Mouse (Mus musculus): ENCODE measurements at regions not wholly inside any gene's neighbourhood (a gene's known extent, or its start where the extent isn't known, plus 50 kb on each side); places are given as distances from the start of the nearest gene placed in this dataset.

DNA sequence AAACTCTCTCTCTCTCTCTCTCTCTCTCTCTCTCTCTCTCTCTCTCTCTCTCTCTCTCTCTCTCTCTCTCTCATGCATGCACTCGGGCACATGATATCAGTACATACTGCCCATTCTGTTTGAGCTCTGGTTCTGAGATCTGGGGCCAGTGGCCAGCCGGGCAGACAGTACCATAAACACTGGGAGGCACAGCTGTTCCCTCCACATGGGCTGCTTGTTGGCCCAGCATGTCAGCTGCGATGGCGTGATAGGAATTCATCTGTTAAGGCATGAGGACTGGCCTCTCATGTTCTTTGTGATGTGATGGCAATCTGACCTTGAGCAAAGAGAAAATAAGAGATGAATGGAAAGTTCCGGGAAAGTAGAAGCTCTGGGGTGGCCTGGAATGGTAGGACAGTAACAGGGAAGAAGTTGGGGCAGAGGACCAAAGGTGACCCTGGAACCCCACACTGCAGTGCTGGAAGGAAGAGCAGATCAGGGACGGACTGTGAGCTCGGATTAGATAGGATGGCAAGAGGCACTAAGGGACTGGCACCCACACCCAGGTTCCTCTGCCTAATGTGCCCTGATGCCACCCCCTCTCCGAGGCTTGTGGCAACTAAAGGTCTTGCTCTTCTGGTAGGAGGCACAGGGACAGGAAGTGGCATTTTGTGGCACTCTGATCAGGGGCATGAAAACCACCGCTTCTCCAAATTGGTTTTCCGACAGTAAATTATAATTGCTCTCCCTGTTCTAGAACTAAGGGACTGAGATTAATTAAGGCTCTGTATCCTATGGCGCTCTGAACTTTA is 186.4 kb upstream of the Zmiz1 start:
- no peak for DNase-seq (ENCODE audit: low spot score in 2 of 2)

DNA sequence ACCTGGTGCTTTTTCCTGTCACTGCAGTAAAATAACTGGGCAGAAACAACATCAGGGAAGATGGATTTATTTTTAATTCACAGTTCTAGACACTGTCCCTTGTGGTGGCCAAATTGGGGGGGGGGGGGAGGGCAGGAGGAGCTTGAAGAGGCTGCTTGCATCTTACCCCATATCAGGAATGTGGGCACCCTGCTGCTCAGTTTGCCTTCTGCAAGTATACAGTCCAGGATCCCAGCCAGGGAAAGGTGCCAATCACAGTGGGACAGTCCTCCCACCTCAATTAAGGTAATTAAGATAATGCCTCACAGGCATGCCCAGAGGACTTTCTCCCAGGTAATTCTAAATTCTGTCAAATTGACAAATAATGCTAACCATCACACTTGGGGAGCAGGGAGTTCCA is 179.2 kb upstream of the Zmiz1 start:
- no peak for DNase-seq (ENCODE audit: low spot score in 2 of 2)

DNA sequence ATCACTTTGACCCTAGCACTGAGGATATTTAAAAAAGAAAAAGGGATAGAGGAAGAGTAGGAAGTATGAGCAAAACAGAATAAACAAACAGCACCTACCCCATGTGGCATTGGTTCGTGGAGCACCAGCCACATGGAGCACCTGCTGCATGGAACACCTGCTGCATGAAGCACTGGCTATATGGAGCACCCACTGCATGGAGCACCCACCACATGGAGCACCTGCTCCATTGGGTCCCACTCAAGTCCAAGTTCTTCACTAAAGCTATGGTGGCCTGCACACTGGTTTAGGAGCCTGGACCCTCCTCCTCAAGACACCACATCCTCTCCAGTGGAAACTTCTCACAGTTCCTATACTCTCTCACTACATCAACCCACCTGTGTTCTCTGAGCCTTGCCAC is 166.4 kb upstream of the Zmiz1 start:
- no peak for DNase-seq (ENCODE audit: low spot score in 2 of 2)

DNA sequence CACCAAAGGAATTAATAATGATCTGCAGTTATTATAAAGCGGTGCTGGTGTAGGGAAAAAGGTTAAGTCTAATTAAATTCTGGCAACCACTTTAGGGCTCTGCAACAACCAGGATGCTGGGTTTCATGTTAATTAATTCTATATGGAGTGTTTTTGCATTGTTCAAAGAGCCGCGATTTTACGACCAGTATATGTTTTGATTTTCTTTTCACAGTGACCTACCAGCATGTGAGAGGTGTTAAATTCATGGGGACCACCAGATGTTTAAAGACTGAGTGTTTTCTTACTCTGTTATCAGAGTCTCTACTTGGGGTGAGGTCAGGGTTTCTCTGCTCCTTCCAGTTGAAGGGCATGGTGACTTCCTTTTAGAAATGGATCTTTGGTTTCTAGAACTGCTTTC is 164.8 kb upstream of the Zmiz1 start:
- DNase-seq (ENCODE audit: low spot score in 2 of 2), result no peak

DNA sequence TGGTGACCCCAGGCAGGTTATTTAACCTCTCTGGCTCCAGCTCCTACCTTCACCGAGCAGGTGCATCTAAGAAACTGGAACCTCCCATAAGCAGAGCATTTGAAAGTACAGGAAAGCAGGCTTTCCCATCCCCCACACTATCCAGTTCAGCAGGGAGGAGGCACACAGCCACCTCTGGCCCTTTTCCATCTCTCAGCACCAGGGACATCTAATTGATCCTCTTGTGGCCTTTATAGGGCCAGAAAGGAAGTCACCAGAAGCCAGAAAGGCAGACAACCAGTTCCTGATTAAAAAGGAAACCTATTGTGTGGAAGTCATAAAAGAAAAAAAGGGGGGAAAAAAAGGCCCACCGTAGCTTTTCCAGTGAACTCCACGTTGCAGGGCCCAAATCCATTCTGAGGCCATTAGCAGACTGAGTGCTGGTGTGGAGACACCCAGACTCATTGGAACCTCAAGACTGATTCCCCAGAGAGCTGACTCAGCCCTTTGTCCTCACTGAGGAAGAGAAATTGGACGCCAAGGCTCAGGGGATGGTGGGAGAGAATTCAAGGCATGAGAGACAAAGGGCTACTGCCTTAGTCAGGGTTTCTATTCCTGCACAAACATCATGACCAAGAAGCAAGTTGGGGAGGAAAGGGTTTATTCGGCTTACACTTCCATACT is 163.2 kb upstream of the Zmiz1 start:
- peak; percentile 59 to 64 for DNase-seq (ENCODE audit: low spot score in 2 of 2)

DNA sequence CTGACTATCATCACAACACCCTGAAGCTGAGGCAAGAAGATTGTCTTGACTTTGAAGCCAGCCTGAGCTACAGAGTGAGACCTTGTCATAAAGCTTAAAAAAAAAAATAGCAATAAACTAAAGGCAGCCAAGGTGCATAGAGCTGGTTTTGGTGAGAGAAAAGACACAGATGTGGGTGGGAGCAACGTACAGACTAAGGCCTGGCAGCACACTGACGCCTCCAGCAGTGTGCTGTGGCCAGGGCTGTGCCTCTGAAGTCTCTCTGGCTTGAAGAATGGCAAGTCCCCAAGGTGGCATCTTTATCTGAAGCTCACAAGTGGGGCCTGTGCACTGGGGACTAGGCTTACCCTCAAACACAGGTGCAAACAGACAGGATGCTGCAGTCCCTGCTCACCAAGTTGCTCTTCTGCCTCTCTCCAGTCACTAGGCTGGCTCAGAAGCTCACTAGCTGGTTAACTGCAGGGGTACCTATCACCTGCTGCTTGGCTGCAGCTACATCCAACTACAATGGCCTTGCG is 159.3 kb upstream of the Zmiz1 start:
- no peak for DNase-seq (ENCODE audit: low spot score in 2 of 2)

DNA sequence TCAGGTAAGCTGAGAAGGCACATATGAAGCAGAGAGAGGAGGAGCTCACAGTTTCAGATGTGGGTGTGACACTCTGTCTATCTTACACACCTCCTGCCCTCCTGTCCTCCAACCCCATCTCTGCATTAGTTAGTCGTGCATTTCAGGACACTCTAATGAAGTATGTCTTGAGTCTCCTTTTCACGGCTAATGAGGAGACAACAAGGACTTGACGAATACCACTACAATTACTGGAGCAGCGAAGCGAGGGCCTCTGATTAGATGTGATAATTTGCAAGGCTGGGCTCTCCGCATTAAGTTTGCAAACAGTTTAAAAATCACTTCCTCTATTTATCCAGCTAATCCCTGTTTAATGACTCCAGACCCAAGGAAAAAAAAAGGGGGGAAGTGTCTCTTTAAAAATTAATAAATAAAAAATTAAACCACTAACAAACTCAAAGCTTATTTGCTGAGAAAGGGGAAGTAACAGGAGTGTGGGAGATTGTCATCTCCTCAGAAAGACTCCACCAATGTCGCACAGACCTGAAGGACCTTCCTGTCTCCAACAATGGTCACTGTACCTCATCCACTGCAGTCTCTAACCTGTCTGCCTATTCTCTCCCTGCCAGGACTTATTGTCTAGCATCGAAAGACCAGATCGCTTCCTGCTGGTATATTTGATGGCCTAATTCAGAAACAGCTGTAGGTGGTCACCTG is 157.5 kb upstream of the Zmiz1 start:
- DNase-seq (ENCODE audit: low spot score in 2 of 2), result no peak

DNA sequence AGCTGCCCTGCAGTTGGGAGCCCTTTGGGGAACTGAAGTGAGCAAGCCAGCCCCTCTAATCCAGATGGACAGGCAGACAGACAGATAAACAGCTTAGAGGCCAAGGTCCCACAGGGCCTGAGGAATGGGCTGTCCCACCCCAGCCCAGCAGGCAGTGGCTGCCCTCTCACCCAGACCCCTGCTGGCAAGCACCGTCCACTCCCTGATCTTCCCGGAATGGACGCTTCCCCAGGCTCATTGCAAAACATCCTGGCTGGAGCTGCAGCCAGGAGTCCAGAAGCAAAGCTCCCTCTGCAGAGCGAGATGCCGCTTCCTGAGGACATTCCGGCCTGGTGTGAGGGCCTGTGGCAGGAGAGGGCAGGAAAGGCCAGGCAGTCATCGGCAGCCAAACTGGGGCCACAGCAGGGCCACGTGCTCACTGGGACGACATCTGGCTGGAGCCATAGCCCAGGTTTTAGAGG is 154.6 kb upstream of the Zmiz1 start:
- peak; percentile 92 to 95 for DNase-seq (ENCODE audit: low spot score in 2 of 2)

DNA sequence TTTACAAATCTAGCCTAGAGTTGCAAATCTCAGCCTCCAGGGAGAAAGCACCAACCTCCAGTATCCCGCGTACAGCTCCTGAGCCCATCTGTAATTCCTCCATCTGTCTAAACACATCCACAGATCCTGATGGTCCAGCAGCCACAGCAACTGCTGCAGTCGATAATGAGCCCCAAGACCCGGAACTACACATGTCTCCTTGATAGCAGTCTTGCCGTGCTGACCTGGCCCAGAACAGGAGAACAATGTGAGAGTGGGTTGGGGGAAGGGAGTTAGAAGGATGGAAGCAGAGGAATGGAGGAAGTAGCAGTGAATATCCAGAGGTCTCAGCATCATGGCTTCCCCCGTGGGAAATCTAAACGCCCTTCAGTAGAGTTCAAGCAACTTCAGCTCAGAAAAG is 152.8 kb upstream of the Zmiz1 start:
- DNase-seq (ENCODE audit: low spot score in 2 of 2), result no peak

DNA sequence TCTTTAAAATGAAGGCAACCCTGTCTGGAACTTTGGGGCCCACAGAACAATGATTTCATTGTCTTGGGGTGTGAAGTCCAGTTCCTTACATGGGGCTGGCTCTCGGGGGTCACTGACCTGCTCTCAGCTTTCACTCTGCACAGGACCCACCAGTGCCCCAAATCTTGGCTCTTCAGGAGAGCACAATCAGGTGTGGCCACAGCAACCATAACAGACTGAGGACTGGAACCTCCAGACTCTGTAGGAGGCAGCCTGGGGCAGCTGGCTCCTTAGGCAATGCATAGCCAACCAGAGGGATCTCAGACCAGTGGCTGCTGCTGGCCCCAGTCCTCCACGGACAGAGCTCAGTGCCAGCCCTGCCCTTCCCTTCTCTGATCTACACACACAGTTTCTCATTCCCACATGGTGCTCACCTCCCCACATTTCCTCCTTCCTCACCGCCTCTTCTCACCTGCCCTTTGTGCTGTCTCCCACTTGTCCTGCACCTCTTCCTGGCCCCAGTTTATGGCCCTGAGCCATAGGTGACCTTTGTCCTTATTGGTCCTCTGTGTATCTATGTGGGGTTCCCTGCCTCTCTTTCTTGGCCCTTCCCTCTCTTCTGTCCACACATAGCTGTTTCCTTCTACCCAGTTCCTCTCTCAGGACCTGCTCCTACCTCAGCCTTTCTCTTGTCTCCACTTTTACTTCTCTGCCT is 151.9 kb upstream of the Zmiz1 start:
- DNase-seq (ENCODE audit: low spot score in 2 of 2), result no peak

DNA sequence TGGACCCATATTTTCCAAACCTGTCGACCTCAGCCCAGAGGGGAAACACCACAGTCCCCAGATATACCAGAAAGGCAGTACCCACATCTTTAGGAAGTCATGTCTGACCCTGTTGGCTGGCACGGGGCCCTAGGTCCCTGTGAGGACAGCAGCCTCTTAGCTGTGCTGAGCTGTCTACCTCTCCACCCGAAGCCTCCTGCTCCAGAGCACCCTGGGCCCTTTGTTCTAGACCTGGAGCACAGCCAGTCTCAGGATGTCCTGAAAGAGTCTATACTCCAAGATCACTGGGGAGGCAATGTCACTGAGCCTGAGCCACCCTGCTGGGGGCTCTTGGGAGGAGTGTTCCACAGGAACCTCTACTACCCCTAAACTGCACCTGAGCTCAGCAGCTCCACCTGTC is 150.9 kb upstream of the Zmiz1 start:
- no peak for DNase-seq (ENCODE audit: low spot score in 2 of 2)

DNA sequence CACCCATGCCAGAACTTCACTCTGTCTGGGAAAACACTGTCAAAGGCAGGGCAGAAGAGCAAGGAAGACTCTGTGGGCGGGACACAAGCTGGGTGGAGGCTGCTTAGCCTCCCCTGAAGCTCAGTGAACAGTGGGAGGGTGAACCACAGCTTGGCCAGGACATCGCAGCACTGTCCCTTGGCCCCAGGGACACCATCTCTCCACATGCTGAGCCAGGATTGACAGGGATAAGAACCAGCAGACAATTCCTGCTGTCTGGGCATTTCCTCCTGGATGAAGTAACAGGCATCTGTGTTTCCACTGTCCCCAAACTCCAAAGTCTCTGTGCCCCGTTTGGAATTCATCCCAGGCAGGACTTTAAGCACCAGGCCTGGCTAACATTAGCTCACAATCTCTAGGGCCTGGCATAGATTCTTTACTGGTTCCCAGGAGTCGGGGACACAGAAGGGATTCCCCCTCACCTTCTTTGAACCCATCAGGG is 148.3 kb upstream of the Zmiz1 start:
- DNase-seq (ENCODE audit: low spot score in 2 of 2), result peak; percentile 57 to 58

DNA sequence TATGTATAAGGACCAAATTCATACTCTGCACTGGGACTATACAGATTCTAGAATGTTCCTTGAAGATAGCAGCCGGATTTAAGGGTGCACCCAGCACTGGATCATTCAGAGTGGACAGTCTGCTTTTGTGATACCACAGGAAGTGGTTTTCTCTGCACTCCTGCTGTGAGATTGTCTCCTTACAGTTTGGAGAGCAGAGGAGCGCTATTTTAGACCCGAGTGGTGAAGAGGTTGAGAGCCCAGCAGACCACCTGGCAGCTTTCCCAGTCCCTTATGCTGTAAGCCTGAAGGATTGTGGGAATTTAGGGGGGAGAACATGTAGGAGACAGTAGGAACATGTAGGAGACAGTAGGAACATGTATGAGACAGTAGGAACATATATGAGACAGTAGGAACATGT is 147.5 kb upstream of the Zmiz1 start:
- no peak for DNase-seq (ENCODE audit: low spot score in 2 of 2)

DNA sequence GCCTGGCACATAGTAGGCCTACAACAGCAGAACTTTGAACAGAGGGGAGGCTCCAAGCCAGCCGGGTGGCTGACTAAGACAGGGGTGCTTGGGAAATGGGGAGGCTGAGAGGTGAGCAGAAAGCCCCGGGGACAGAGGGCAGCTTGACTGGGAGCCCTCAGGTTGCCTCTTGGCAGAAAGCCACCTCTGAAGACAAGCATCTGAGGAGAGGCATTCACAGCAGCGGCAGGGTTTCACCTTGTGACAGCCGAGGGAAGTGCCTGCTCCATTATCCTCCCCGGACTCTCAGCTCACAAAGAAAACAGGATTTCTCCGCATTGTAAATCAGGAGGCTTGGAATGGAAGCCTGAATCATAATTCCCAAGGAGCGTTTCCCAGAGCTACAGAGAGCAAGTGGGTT is 146.8 kb upstream of the Zmiz1 start:
- no peak for DNase-seq (ENCODE audit: low spot score in 2 of 2)

DNA sequence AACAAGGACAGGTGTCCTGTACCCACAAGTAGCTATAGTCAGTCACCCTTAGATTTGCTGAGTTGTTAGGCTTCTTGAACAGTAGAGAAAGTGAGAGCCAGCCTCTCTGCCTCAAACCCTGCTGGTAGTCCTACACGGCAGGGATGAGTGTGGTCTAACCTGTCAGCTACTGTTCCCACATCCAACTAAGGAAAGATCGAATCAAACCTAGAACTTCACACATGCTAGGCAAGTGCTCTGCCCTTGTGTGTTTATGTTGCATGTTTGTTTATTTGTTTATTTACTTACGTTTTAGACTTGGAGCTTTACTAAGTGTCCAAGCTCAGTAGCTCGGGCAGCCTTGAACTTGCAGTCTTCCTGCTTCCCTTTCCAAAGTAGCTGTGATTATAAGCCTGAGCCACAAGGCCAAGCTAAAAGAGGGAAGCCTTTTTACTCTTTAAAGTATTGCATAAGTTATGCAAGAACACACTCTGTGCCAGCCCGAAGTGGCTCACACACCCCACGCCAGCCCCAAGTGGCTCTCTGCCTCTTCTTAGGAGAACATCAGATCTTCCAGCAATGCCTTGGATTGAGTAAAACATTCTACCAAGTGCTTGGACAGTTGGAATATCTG is 146.1 kb upstream of the Zmiz1 start:
- no peak for DNase-seq (ENCODE audit: low spot score in 2 of 2)

DNA sequence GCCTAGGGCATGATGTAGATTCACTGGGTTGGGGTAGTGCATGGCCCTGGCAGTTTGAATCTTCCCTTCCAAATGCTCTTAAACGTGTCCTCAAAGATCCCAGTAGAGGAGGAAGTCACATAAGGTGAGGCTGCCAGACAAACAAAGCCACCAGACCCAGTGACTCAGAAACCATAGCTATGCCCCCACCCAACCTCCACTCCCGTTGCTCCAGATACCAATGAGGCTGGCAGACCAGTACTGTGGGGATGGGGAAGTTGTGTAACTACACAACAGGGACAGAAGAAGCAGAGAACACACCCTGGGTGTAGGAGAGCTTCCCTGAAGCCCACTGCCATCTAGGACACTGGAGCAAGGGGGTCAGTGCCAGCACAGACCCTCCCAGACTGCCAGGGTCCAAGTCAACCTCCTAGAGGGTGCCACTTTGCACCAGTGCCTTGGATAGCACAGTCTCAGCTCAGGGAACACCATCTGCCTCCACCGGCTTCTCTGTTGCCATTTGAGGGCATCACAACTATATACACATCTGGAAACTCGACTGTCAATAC is 145.2 kb upstream of the Zmiz1 start:
- DNase-seq (ENCODE audit: low spot score in 2 of 2), result no peak

DNA sequence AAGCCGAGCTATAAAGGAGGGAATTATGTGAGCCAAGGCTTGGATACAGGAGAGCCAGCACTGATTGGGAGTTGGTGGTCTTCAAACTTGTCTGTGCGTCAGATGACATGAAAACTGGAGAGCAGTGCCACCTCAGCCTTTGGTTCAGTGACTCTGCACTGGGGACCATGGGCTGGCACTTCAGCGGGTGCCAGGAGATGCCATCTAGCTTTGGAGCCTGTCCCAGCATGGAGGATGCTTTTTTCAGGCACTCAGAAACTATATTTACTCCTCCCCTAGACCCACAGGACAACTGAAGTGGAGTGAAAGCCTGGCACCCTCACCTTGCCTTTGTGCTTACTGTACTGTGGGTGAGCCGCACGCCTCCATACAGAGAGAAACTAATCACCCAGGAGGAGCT is 142.5 kb upstream of the Zmiz1 start:
- DNase-seq (ENCODE audit: low spot score in 2 of 2), result peak; percentile 32 to 49

DNA sequence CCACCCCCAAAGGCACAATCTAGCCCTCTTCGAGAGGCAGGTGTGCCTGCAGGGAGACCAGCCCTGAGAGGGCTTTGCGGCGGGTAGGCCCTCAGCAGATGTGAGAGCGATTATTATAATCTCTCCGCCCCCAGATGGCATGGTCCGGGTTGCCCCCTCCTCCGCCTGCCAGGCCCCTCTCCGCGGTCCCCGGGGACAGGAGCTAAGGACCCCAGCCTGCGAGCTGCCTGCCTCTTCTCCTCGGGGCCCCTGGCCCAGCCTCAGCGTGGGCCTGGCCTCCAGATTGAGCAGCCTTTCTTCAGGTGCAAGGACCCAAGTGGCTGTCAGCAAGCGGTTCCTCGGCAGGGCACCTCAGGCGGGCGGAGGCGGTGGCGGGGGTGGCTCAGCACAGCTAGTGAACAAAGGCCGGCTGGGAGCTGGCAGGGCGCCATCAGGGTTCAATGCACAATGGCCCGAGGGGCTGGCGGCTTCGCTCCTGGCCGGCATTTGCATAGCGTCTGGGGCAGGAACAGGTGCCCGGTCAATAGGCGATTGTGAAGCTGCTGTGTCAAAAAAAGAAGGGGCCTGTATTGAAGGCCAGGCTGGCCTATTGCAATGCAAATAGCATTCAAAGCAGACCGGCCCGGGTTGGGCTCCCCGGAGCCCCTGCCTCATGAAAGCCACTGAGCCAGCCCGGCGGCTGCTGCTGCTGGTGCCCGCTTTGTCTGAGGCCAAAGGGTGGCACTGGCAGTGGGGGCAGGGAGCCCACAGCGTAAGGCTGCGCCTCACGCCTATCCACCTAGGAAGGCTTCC is 141.1 kb upstream of the Zmiz1 start:
- DNase-seq (ENCODE audit: low spot score in 2 of 2), result peak; percentile 34 to 52

DNA sequence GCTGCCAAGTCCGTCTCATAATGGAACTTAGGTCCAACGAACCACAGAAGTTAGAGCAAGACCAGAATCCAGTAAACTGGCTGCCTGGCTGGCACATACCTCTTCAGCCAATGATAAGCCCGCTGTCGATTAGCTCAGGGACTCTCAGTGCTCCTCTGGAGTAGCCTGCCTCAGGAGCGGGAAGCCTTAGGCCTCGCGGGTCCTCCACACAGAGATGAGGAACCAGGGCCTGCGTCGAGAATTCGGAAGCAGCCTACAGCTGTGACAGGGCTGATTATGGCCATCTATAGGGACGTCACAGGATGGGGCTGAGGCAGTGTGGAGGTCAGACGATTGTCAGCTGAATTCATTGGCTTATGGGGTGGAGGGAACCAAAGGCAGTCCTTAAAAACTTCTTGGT is 140.1 kb upstream of the Zmiz1 start:
- DNase-seq (ENCODE audit: low spot score in 2 of 2), result no peak

DNA sequence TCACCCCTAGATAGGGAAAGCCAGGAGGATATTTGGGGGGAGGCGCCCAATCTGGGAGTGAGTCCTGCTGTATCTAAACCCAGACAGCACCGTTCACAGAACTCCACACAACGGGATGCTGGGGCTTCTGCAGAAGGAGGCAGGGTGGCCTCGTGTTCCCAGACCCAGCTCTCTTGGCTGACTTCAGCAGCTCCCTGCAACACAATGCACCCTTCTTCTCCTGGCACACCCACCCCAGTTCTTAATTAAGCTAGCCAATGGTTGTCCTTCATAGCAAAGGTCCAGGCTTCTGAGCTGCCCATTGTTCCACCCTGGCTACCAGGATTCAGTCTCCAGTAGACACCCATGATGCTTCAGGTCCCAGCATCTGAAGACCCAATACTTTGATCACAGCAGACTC is 138.8 kb upstream of the Zmiz1 start:
- DNase-seq (ENCODE audit: low spot score in 2 of 2), result no peak

All from heart, adult 9 months (tissue).